Mouse (Mus musculus) lung, embryonic 15.5 days (tissue): ENCODE measurements around the gene Gtf2i. TPM values are rescaled to one million over a fixed set of nuclear protein-coding genes. Genes with fewer than 3 reads are reported as not detected.
"Not testable (repeated sequence)": the region's sequence is repeated elsewhere in the genome, so short reads cannot be mapped to it uniquely, and the experiment has no call there.

Experiments used
- ATAC-seq: fragments of 200-750 bp; cut with Nextera tagmentation; 2 replicates; pipeline ENCODE4 v1.8.0; 2017; ENCODE audit warnings: moderate number of reproducible peaks, borderline replicate concordance; ENCODE audit not compliant: low FRiP score, low TSS enrichment; ENCODE audit errors: extremely low read depth
- H3K27ac ChIP-seq: fragments of 300-500 bp; sonication (generic); 2 replicates; pipeline ENCODE4 v1.5.1; 2015; ENCODE audit warnings: moderate library complexity, mild to moderate bottlenecking, inconsistent platforms
- H3K27me3 ChIP-seq: fragments of 300-500 bp; sonication (generic); 2 replicates; pipeline ENCODE4 v1.6.1; 2015; ENCODE audit warnings: inconsistent platforms
- H3K36me3 ChIP-seq: fragments of 300-500 bp; sonication (generic); 2 replicates; pipeline ENCODE4 v1.6.1; 2015; ENCODE audit warnings: inconsistent platforms
- H3K4me1 ChIP-seq: fragments of 300-500 bp; sonication (generic); 2 replicates; pipeline ENCODE4 v1.6.1; 2015; ENCODE audit warnings: inconsistent platforms
- H3K4me2 ChIP-seq: fragments of 300-500 bp; sonication (generic); 2 replicates; pipeline ENCODE4 v1.6.1; 2015; ENCODE audit warnings: inconsistent platforms, mild to moderate bottlenecking, moderate library complexity
- H3K4me3 ChIP-seq: fragments of 300-500 bp; sonication (generic); 2 replicates; pipeline ENCODE4 v1.5.1; 2015; ENCODE audit warnings: mild to moderate bottlenecking, inconsistent platforms
- H3K9ac ChIP-seq: fragments of 300-500 bp; sonication (generic); 2 replicates; pipeline ENCODE4 v1.6.1; 2015; ENCODE audit warnings: inconsistent platforms
- H3K9me3 ChIP-seq: fragments of 300-500 bp; sonication (generic); 2 replicates; pipeline ENCODE4 v1.6.1; 2016; ENCODE audit warnings: inconsistent platforms
- WGBS: fragments of 180-500 bp; shearing (Covaris S2); methylation state at CpG from one replicate; pipeline ENCODE4 v1.1.7; 2015; 5-methylcytosine and 5-hydroxymethylcytosine counted together
- polyA plus RNA-seq: library from polyadenylated mRNA; unstranded; fragments of >200 nt; fragmentation: Nextera tagmentation; extraction: Ambion mirVana; gene quantifications from 2 replicates; pipeline ENCODE4 v1.2.1, GENCODE M21; 2015

Gtf2i gene
- polyA plus RNA-seq, 1 experiment from 2014 or later = 168 TPM

GRCm38 (mm10) chr5:134341721-134342120 is 27.2 kb upstream of the Gtf2i start:
- WGBS = 94% methylated on average over 5 of the region's 5 CpGs
- Histone ChIP-seq H3K36me3 (no peaks in the 10 kb centered on the region), H3K9me3 (no peaks in the 10 kb centered on the region), H3K9ac (no peak overlapping the region), H3K27ac (no peak overlapping the region), H3K4me1 (no peaks in the 10 kb centered on the region), H3K4me2 (no peak overlapping the region), H3K27me3 (no peaks in the 10 kb centered on the region), H3K4me3 (no peak overlapping the region)
- no peak for ATAC-seq

- Histone ChIP-seq H3K36me3 (no peaks in the 10 kb centered on the region), H3K27me3 (no peaks in the 10 kb centered on the region), H3K4me1 (no peaks in the 10 kb centered on the region), H3K9ac (no peak overlapping the region), H3K4me2 (no peak overlapping the region), H3K4me3 (no peak overlapping the region), H3K9me3 (no peaks in the 10 kb centered on the region), H3K27ac (no peak overlapping the region)
- ATAC-seq = no peak
- 65% methylated on average over 10 of the region's 10 CpGs for WGBS
These were observed 26.8 kb upstream of the Gtf2i start for GRCm38 (mm10) chr5:134341321-134341720.

GRCm38 (mm10) chr5:134340101-134340522 is 25.6 kb upstream of the Gtf2i start:
- H3K9ac ChIP-seq = no peak overlapping the region
- no peaks in the 10 kb centered on the region for H3K9me3 ChIP-seq
- WGBS = 20% methylated on average over 6 of the region's 6 CpGs
- no peak overlapping the region for H3K27ac ChIP-seq
- no peaks in the 10 kb centered on the region for H3K36me3 ChIP-seq
- no peak for ATAC-seq
- no peaks in the 10 kb centered on the region for H3K4me1 ChIP-seq
- H3K4me2 ChIP-seq = no peak overlapping the region
- H3K4me3 ChIP-seq = no peak overlapping the region
- H3K27me3 ChIP-seq = no peaks in the 10 kb centered on the region

GRCm38 (mm10) chr5:134337012-134337411 is 22.5 kb upstream of the Gtf2i start:
- ATAC-seq, H3K36me3 ChIP-seq, H3K4me3 ChIP-seq, H3K4me1 ChIP-seq, H3K9me3 ChIP-seq, H3K9ac ChIP-seq, H3K27ac ChIP-seq, H3K27me3 ChIP-seq, H3K4me2 ChIP-seq: not testable (repeated sequence)
- WGBS = 65% methylated on average over 2 of the region's 2 CpGs

GRCm38 (mm10) chr5:134332743-134333142 is 18.2 kb upstream of the Gtf2i start:
- Histone ChIP-seq H3K27me3 (no peaks in the 10 kb centered on the region), H3K4me2 (no peak overlapping the region), H3K36me3 (no peaks in the 10 kb centered on the region), H3K27ac (0 out of 2 replicates have a peak overlapping the region, but pooled peaks have one; percentile 4), H3K4me1 (peaks cover 4% of the 10 kb centered on the region; the same call in 1 of the 2 replicates), H3K9ac (no peak overlapping the region), H3K9me3 (no peaks in the 10 kb centered on the region), H3K4me3 (no peak overlapping the region)
- WGBS = 45% methylated on average over 8 of the region's 8 CpGs
- no peak for ATAC-seq

- no peak overlapping the region for H3K27ac ChIP-seq
- H3K4me1 ChIP-seq = peaks cover 13% of the 10 kb centered on the region
- WGBS = 90% methylated on average over 2 of the region's 2 CpGs
- H3K9ac ChIP-seq = no peak overlapping the region
- ATAC-seq = no peak
- no peak overlapping the region for H3K4me3 ChIP-seq
- no peaks in the 10 kb centered on the region for H3K9me3 ChIP-seq
- H3K4me2 ChIP-seq = no peak overlapping the region
- no peaks in the 10 kb centered on the region for H3K27me3 ChIP-seq
- no peaks in the 10 kb centered on the region for H3K36me3 ChIP-seq
These were observed 15.5 kb upstream of the Gtf2i start for GRCm38 (mm10) chr5:134330082-134330481.

- Histone ChIP-seq H3K27me3 (no peaks in the 10 kb centered on the region), H3K4me3 (no peak overlapping the region), H3K27ac (no peak overlapping the region), H3K36me3 (no peaks in the 10 kb centered on the region), H3K9ac (no peak overlapping the region), H3K4me2 (no peak overlapping the region), H3K4me1 (peaks cover 13% of the 10 kb centered on the region), H3K9me3 (no peaks in the 10 kb centered on the region)
- WGBS = 62% methylated on average over 4 of the region's 4 CpGs
- no peak for ATAC-seq
These were observed 14.8 kb upstream of the Gtf2i start for GRCm38 (mm10) chr5:134329311-134329710.

- H3K4me3 ChIP-seq = no peak overlapping the region
- peaks cover 13% of the 10 kb centered on the region for H3K4me1 ChIP-seq
- no peak overlapping the region for H3K27ac ChIP-seq
- no peaks in the 10 kb centered on the region for H3K9me3 ChIP-seq
- H3K36me3 ChIP-seq = no peaks in the 10 kb centered on the region
- H3K4me2 ChIP-seq = no peak overlapping the region
- H3K27me3 ChIP-seq = no peaks in the 10 kb centered on the region
- no peak for ATAC-seq
- 55% methylated on average over 6 of the region's 6 CpGs for WGBS
- H3K9ac ChIP-seq = no peak overlapping the region
These were observed 14.0 kb upstream of the Gtf2i start for GRCm38 (mm10) chr5:134328482-134329001.

GRCm38 (mm10) chr5:134325856-134326566 is 11.5 kb upstream of the Gtf2i start:
- ATAC-seq = peak; percentile 43; the same call in 1 of the 2 replicates
- no peaks in the 10 kb centered on the region for H3K36me3 ChIP-seq
- H3K9me3 ChIP-seq = no peaks in the 10 kb centered on the region
- WGBS = 38% methylated on average over 13 of the region's 13 CpGs
- no peaks in the 10 kb centered on the region for H3K27me3 ChIP-seq
- H3K27ac ChIP-seq = peak overlapping the region; percentile 70
- peaks cover 18% of the 10 kb centered on the region for H3K4me1 ChIP-seq
- no peak overlapping the region for H3K9ac ChIP-seq
- no peak overlapping the region for H3K4me3 ChIP-seq
- H3K4me2 ChIP-seq = peak overlapping the region; percentile 12; the same call in 1 of the 2 replicates

GRCm38 (mm10) chr5:134323869-134324268 is 9.3 kb upstream of the Gtf2i start:
- H3K9me3 ChIP-seq = no peaks in the 10 kb centered on the region
- H3K36me3 ChIP-seq = no peaks in the 10 kb centered on the region
- H3K4me1 ChIP-seq = peaks cover 18% of the 10 kb centered on the region
- H3K27ac ChIP-seq = peak overlapping the region; percentile 70; the same call in 1 of the 2 replicates
- H3K27me3 ChIP-seq = no peaks in the 10 kb centered on the region
- no peak overlapping the region for H3K4me2 ChIP-seq
- 22% methylated on average over 2 of the region's 2 CpGs for WGBS
- ATAC-seq = 0 out of 2 replicates have a peak, but pooled peaks have one; percentile 27
- H3K9ac ChIP-seq = no peak overlapping the region
- no peak overlapping the region for H3K4me3 ChIP-seq

GRCm38 (mm10) chr5:134323311-134323710 is 8.8 kb upstream of the Gtf2i start:
- H3K27me3 ChIP-seq = no peaks in the 10 kb centered on the region
- no peak for ATAC-seq
- no peak overlapping the region for H3K4me3 ChIP-seq
- 77% methylated on average over 13 of the region's 13 CpGs for WGBS
- no peak overlapping the region for H3K9ac ChIP-seq
- no peaks in the 10 kb centered on the region for H3K36me3 ChIP-seq
- no peaks in the 10 kb centered on the region for H3K9me3 ChIP-seq
- H3K27ac ChIP-seq = peak overlapping the region; percentile 2; the same call in 1 of the 2 replicates
- H3K4me2 ChIP-seq = no peak overlapping the region
- H3K4me1 ChIP-seq = peaks cover 23% of the 10 kb centered on the region

GRCm38 (mm10) chr5:134322355-134322754 is 7.8 kb upstream of the Gtf2i start:
- Histone ChIP-seq H3K4me2 (no peak overlapping the region), H3K36me3 (no peaks in the 10 kb centered on the region), H3K27ac (0 out of 2 replicates have a peak overlapping the region, but pooled peaks have one; percentile 2), H3K27me3 (no peaks in the 10 kb centered on the region), H3K4me1 (peaks cover 25% of the 10 kb centered on the region), H3K9me3 (no peaks in the 10 kb centered on the region), H3K4me3 (no peak overlapping the region), H3K9ac (no peak overlapping the region)
- no peak for ATAC-seq
- WGBS = 69% methylated on average over 13 of the region's 13 CpGs
